In the genomic region with DNA sequence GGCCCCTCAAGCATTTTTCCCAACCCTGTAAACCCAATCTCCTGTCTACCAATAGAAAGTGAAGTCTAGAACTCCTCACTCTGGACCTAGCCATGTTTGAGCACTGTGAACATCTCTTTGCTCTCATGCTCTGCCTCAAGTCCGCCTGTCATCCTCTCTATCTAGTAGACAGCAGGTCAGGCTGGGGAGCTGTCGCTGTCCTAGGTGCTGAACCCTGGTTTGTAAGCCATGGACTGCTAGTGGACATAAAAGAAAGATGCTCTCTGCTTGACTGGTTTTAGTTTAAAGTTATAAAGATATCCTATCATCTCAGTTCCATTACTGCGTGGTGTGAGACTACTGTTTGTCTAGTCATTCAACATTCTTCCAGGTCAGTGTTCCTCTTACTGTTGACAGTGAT, we compare ENCODE assay signal across 9 mouse cellular contexts.
DNase-seq lines count a peak whose midpoint lies in the region; ATAC-seq lines count a peak whose summit lies in the region.
"Had no signal": no experiment of that assay in that cellular context is flagged by ENCODE, and none has a peak within 500 bp of the region (broad histone marks: within the 10 kb centered on the region; RNA-seq: fewer than 3 reads in every experiment).

No protein-coding gene starts in this region.

- H3K4me1 ChIP-seq in forebrain, embryonic 11.5 days (replicated peaks; ENCODE audit: control insufficient read depth, insufficient read depth, low read length): no peaks in the 10 kb centered on the region
- H3K4me1 ChIP-seq in forebrain, embryonic 13.5 days: no peaks in the 10 kb centered on the region
- H3K4me1 ChIP-seq: stomach, embryonic 15.5 days had no signal

- no peaks in the 10 kb centered on the region for H3K9me3 ChIP-seq in forebrain, embryonic 11.5 days (ENCODE audit: control insufficient read depth, low read length)
- H3K9me3 ChIP-seq in forebrain, embryonic 13.5 days (replicated peaks): no peaks in the 10 kb centered on the region
- H3K9me3 ChIP-seq: stomach, embryonic 15.5 days had no signal

- WGBS in forebrain, embryonic 11.5 days: 26% methylated on average over 3 of the region's 3 CpGs
- 27% methylated on average over 3 of the region's 3 CpGs for whole genome bisulfite sequencing in forebrain, embryonic 13.5 days

- H3K4me2 ChIP-seq in forebrain, embryonic 11.5 days (ENCODE audit: low read depth, low read length, severe bottlenecking): no peak overlapping the region
- no peak overlapping the region for H3K4me2 ChIP-seq in forebrain, embryonic 13.5 days
- H3K4me2 ChIP-seq: stomach, embryonic 15.5 days had no signal

- H3K4me3 ChIP-seq in forebrain, embryonic 11.5 days (ENCODE audit: low read depth, low read length): no peak overlapping the region
- H3K4me3 ChIP-seq in forebrain, embryonic 13.5 days: no peak overlapping the region
- H3K4me3 ChIP-seq: stomach, embryonic 15.5 days had no signal

- H3K27ac ChIP-seq in forebrain, embryonic 11.5 days (ENCODE audit: low read depth, low read length): no peak overlapping the region
- H3K27ac ChIP-seq in forebrain, embryonic 13.5 days: no peak overlapping the region
- H3K27ac ChIP-seq: stomach, embryonic 15.5 days had no signal

- H3K9ac ChIP-seq in forebrain, embryonic 11.5 days (ENCODE audit: low read length): no peak overlapping the region
- no peak overlapping the region for H3K9ac ChIP-seq in forebrain, embryonic 13.5 days
- H3K9ac ChIP-seq: stomach, embryonic 15.5 days had no signal

- no peak for ATAC-seq in forebrain, embryonic 11.5 days (replicated peaks; ENCODE audit: low FRiP score)
- no peak for ATAC-seq in forebrain, embryonic 13.5 days

- peak; percentile 78 for DNase-seq in forebrain, embryonic 11.5 days (ENCODE audit: low spot score)
- DNase-seq in thymus, postnatal 4 days: peak; percentile 38
- no peak for DNase-seq in thymus, postnatal 0 days (ENCODE audit: low spot score)
- DNase-seq in kidney, postnatal 25 days: peak; percentile 60 to 67
- DNase-seq in testis, postnatal 10 days (ENCODE audit: low spot score): peak; percentile 81
- no peak for DNase-seq in right cerebral cortex, adult 2 months (ENCODE audit: low spot score in 2 of 2)
- no peak for DNase-seq in spleen, postnatal 4 days (ENCODE audit: low spot score in 2 of 2)

- no peaks in the 10 kb centered on the region for H3K27me3 ChIP-seq in forebrain, embryonic 11.5 days (ENCODE audit: control insufficient read depth, insufficient read depth, low read length)
- H3K27me3 ChIP-seq in forebrain, embryonic 13.5 days: no peaks in the 10 kb centered on the region
- H3K27me3 ChIP-seq: stomach, embryonic 15.5 days had no signal

- no peaks in the 10 kb centered on the region for H3K36me3 ChIP-seq in forebrain, embryonic 11.5 days (ENCODE audit: control insufficient read depth, insufficient read depth, low read length)
- H3K36me3 ChIP-seq in forebrain, embryonic 13.5 days (ENCODE audit: poor library complexity, severe bottlenecking): no peaks in the 10 kb centered on the region
- H3K36me3 ChIP-seq: stomach, embryonic 15.5 days had no signal

Comparison
In these comparisons a context has a peak if more than half of its experiments do, and no peak if none do; other contexts are left out.
1. DNase-seq: peak in forebrain, embryonic 11.5 days (single experiment), thymus, postnatal 4 days (single experiment), kidney, postnatal 25 days (2 of 2) and testis, postnatal 10 days (single experiment); none in thymus, postnatal 0 days (single experiment), right cerebral cortex, adult 2 months (0 of 2) and spleen, postnatal 4 days (0 of 2).